13 mouse cellular contexts compared by ENCODE assay signal in genomic region chr14:33366891-33367777, GRCm38 (mm10).
DNase-seq lines count a peak whose midpoint lies in the region; ATAC-seq lines count a peak whose summit lies in the region.
"Had no signal": no experiment of that assay in that cellular context is flagged by ENCODE, and none has a peak within 500 bp of the region (broad histone marks: within the 10 kb centered on the region; RNA-seq: fewer than 3 reads in every experiment).

No protein-coding gene starts in this region.

- no peak overlapping the region for H3K4me2 ChIP-seq in forebrain, embryonic 16.5 days (ENCODE audit: low read length)
- no peak overlapping the region for H3K4me2 ChIP-seq in forebrain, embryonic 13.5 days
- H3K4me2 ChIP-seq in midbrain, embryonic 15.5 days = no peak overlapping the region
- no peak overlapping the region for H3K4me2 ChIP-seq in hindbrain, embryonic 14.5 days (replicated peaks)

- 72% methylated on average over 30 of the region's 30 CpGs for WGBS in forebrain, embryonic 16.5 days
- 78% methylated on average over 30 of the region's 30 CpGs for WGBS in forebrain, embryonic 13.5 days
- 83% methylated on average over 30 of the region's 30 CpGs for WGBS in midbrain, embryonic 10.5 days
- WGBS in midbrain, embryonic 15.5 days = 63% methylated on average over 30 of the region's 30 CpGs
- WGBS in hindbrain, embryonic 14.5 days = 54% methylated on average over 30 of the region's 30 CpGs

- no peak overlapping the region; the same call in 1 of the 2 replicates for H3K9ac ChIP-seq in forebrain, embryonic 16.5 days (replicated peaks; ENCODE audit: low read depth, low read length)
- no peak overlapping the region for H3K9ac ChIP-seq in forebrain, embryonic 13.5 days
- no peak overlapping the region for H3K9ac ChIP-seq in midbrain, embryonic 15.5 days
- no peak overlapping the region for H3K9ac ChIP-seq in hindbrain, embryonic 14.5 days

- no peaks in the 10 kb centered on the region for H3K36me3 ChIP-seq in forebrain, embryonic 16.5 days (ENCODE audit: control insufficient read depth, insufficient read depth)
- H3K36me3 ChIP-seq in forebrain, embryonic 13.5 days (ENCODE audit: poor library complexity, severe bottlenecking) = no peaks in the 10 kb centered on the region
- H3K36me3 ChIP-seq in midbrain, embryonic 10.5 days = no peaks in the 10 kb centered on the region
- H3K36me3 ChIP-seq in midbrain, embryonic 15.5 days (replicated peaks) = no peaks in the 10 kb centered on the region
- H3K36me3 ChIP-seq in hindbrain, embryonic 14.5 days (replicated peaks; ENCODE audit: control insufficient read depth, insufficient read depth) = no peaks in the 10 kb centered on the region

- H3K4me1 ChIP-seq in forebrain, embryonic 16.5 days (replicated peaks; ENCODE audit: control insufficient read depth, insufficient read depth, low read length) = 0 out of 2 replicates have a peak, but pooled peaks cover 7% of the 10 kb centered on the region
- peaks cover 15% of the 10 kb centered on the region for H3K4me1 ChIP-seq in forebrain, embryonic 13.5 days
- H3K4me1 ChIP-seq in midbrain, embryonic 10.5 days = peaks cover 39% of the 10 kb centered on the region
- H3K4me1 ChIP-seq in midbrain, embryonic 15.5 days = peaks cover 20% of the 10 kb centered on the region
- peaks cover 22% of the 10 kb centered on the region; the same call in 1 of the 2 replicates for H3K4me1 ChIP-seq in hindbrain, embryonic 14.5 days (replicated peaks; ENCODE audit: control insufficient read depth, insufficient read depth, low read length)

- no peaks in the 10 kb centered on the region for H3K9me3 ChIP-seq in forebrain, embryonic 16.5 days (ENCODE audit: control insufficient read depth, low read length)
- no peaks in the 10 kb centered on the region for H3K9me3 ChIP-seq in forebrain, embryonic 13.5 days (replicated peaks)
- H3K9me3 ChIP-seq in midbrain, embryonic 10.5 days (replicated peaks) = no peaks in the 10 kb centered on the region
- H3K9me3 ChIP-seq in midbrain, embryonic 15.5 days = no peaks in the 10 kb centered on the region
- H3K9me3 ChIP-seq in hindbrain, embryonic 14.5 days (ENCODE audit: control insufficient read depth, low read length) = no peaks in the 10 kb centered on the region

- no peak overlapping the region for H3K27ac ChIP-seq in forebrain, embryonic 16.5 days (ENCODE audit: low read length)
- H3K27ac ChIP-seq in forebrain, embryonic 13.5 days = no peak overlapping the region
- peak overlapping the region; percentile 43; the same call in 1 of the 2 replicates for H3K27ac ChIP-seq in midbrain, embryonic 10.5 days (replicated peaks)
- H3K27ac ChIP-seq in midbrain, embryonic 15.5 days = no peak overlapping the region
- no peak overlapping the region for H3K27ac ChIP-seq in hindbrain, embryonic 14.5 days

- no peak for DNase-seq in midbrain, embryonic 10.5 days (ENCODE audit: low spot score)
- DNase-seq in hindbrain, embryonic 14.5 days (ENCODE audit: low spot score) = peak; percentile 35
- peak; percentile 10 for DNase-seq in neural tube, embryonic 10.5 days (ENCODE audit: extremely low spot score, low spot score)
- no peak for DNase-seq in embryo, embryonic 10 days (ENCODE audit: low spot score)
- DNase-seq: adrenal gland, postnatal 14 days; cerebellum, postnatal 14 days; gastrocnemius, postnatal 14 days; lung, adult 2 months had no signal

- H3K27me3 ChIP-seq in forebrain, embryonic 16.5 days (replicated peaks; ENCODE audit: control insufficient read depth, insufficient read depth, low read length) = no peaks in the 10 kb centered on the region
- H3K27me3 ChIP-seq in forebrain, embryonic 13.5 days = no peaks in the 10 kb centered on the region
- H3K27me3 ChIP-seq in midbrain, embryonic 10.5 days (ENCODE audit: low read depth, poor library complexity, severe bottlenecking) = no peaks in the 10 kb centered on the region
- H3K27me3 ChIP-seq in midbrain, embryonic 15.5 days (replicated peaks) = no peaks in the 10 kb centered on the region
- no peaks in the 10 kb centered on the region for H3K27me3 ChIP-seq in hindbrain, embryonic 14.5 days (ENCODE audit: control insufficient read depth, insufficient read depth, low read length)

- no peak overlapping the region for H3K4me3 ChIP-seq in forebrain, embryonic 16.5 days (replicated peaks; ENCODE audit: low read length)
- H3K4me3 ChIP-seq in forebrain, embryonic 13.5 days = no peak overlapping the region
- no peak overlapping the region for H3K4me3 ChIP-seq in midbrain, embryonic 10.5 days
- H3K4me3 ChIP-seq in midbrain, embryonic 15.5 days = no peak overlapping the region
- H3K4me3 ChIP-seq in hindbrain, embryonic 14.5 days (replicated peaks; ENCODE audit: low read length) = no peak overlapping the region

- 0 out of 2 replicates have a peak, but pooled peaks have one; percentile 2 for ATAC-seq in forebrain, embryonic 16.5 days
- no peak for ATAC-seq in forebrain, embryonic 13.5 days
- ATAC-seq in midbrain, embryonic 15.5 days (replicated peaks) = no peak
- peak; percentile 21; the same call in 1 of the 2 replicates for ATAC-seq in hindbrain, embryonic 14.5 days (ENCODE audit: low FRiP score)
- no peak for ATAC-seq in megakaryocyte progenitor cell, adult 5-6 weeks (replicated peaks; ENCODE audit: poor library complexity)
- ATAC-seq: inflammation-experienced regulatory T-cells, adult 6 months had no signal

Comparison
In these comparisons a context has a peak if more than half of its experiments do, and no peak if none do; other contexts are left out.
1. ATAC-seq: peak in forebrain, embryonic 16.5 days (single experiment) and hindbrain, embryonic 14.5 days (single experiment); none in forebrain, embryonic 13.5 days (single experiment), midbrain, embryonic 15.5 days (single experiment) and megakaryocyte progenitor cell, adult 5-6 weeks (single experiment).
2. DNase-seq: peak in hindbrain, embryonic 14.5 days (single experiment) and neural tube, embryonic 10.5 days (single experiment); none in midbrain, embryonic 10.5 days (single experiment) and embryo, embryonic 10 days (single experiment).